Comparison of ENCODE assay signal across 8 mouse cellular contexts in genomic region chr7:27224877-27225575, GRCm38 (mm10). TPM values are rescaled to one million over a fixed set of nuclear protein-coding genes. Genes with fewer than 3 reads are reported as not detected.
A peak's percentile ranks its signal among the peaks of the same experiment; 100 is the strongest.
DNase-seq lines count a peak whose midpoint lies in the region; ATAC-seq and TF ChIP-seq lines count a peak whose summit lies in the region.

No protein-coding gene starts in this region.

- H3K4me1 ChIP-seq in forebrain, postnatal 0 days (ENCODE audit: insufficient read depth): peaks cover 30% of the 10 kb centered on the region
- H3K4me1 ChIP-seq in intestine, embryonic 15.5 days (replicated peaks): peaks cover 47% of the 10 kb centered on the region
- H3K4me1 ChIP-seq in midbrain, embryonic 16.5 days (ENCODE audit: control insufficient read depth, insufficient read depth, low read length): peaks cover 52% of the 10 kb centered on the region

- peak; percentile 71 for DNase-seq in layer of hippocampus, adult 9-11 months
- DNase-seq in layer of hippocampus, postnatal 25 days (ENCODE audit: extremely low spot score in 1 of 2, low spot score in 1 of 2): no peak
- peak; percentile 57 for DNase-seq in adrenal gland, postnatal 25 days
- no peak for DNase-seq in forebrain, postnatal 0 days
- DNase-seq in embryo, embryonic 11 days: no peak
- DNase-seq in ovary, adult 18-20 months (ENCODE audit: low spot score): no peak

- ATAC-seq in forebrain, postnatal 0 days: no peak
- peak; percentile 84 for ATAC-seq in intestine, embryonic 15.5 days
- ATAC-seq in midbrain, embryonic 16.5 days: no peak

- no peak overlapping the region for H3K27ac ChIP-seq in forebrain, postnatal 0 days (ENCODE audit: low read depth, low read length)
- peak overlapping the region; percentile 83 for H3K27ac ChIP-seq in intestine, embryonic 15.5 days
- H3K27ac ChIP-seq in midbrain, embryonic 16.5 days (ENCODE audit: low read length): no peak overlapping the region

- peak overlapping the region; percentile 13 for H3K4me3 ChIP-seq in forebrain, postnatal 0 days (ENCODE audit: low read depth, low read length)
- H3K4me3 ChIP-seq in intestine, embryonic 15.5 days (replicated peaks): peak overlapping the region; percentile 95
- H3K4me3 ChIP-seq in midbrain, embryonic 16.5 days (ENCODE audit: low read depth, low read length): peak overlapping the region; percentile 21

- H3K27me3 ChIP-seq in forebrain, postnatal 0 days (ENCODE audit: insufficient read depth, low read length): no peaks in the 10 kb centered on the region
- no peaks in the 10 kb centered on the region for H3K27me3 ChIP-seq in intestine, embryonic 15.5 days (replicated peaks)
- no peaks in the 10 kb centered on the region for H3K27me3 ChIP-seq in midbrain, embryonic 16.5 days (ENCODE audit: control insufficient read depth, insufficient read depth, low read depth, low read length)

- H3K9ac ChIP-seq in forebrain, postnatal 0 days: peak overlapping the region; percentile 41
- H3K9ac ChIP-seq in intestine, embryonic 15.5 days: peak overlapping the region; percentile 36
- peak overlapping the region; percentile 80 for H3K9ac ChIP-seq in midbrain, embryonic 16.5 days (ENCODE audit: low read depth, low read length)

- no peak for TF ChIP-seq CTCF in forebrain, postnatal 0 days (IDR thresholded peaks at IDR 0.05; ENCODE audit: low read depth)

- 75% methylated on average over 11 of the region's 11 CpGs for WGBS in forebrain, postnatal 0 days
- WGBS in intestine, embryonic 15.5 days: 52% methylated on average over 11 of the region's 11 CpGs
- 76% methylated on average over 11 of the region's 11 CpGs for WGBS in midbrain, embryonic 16.5 days

- H3K36me3 ChIP-seq in forebrain, postnatal 0 days (ENCODE audit: insufficient read depth): peaks cover 19% of the 10 kb centered on the region; the same call in 1 of the 2 replicates
- H3K36me3 ChIP-seq in intestine, embryonic 15.5 days: 0 out of 2 replicates have a peak, but pooled peaks cover 5% of the 10 kb centered on the region
- H3K36me3 ChIP-seq in midbrain, embryonic 16.5 days (ENCODE audit: control insufficient read depth, insufficient read depth, low read length): no peaks in the 10 kb centered on the region

- no peaks in the 10 kb centered on the region for H3K9me3 ChIP-seq in forebrain, postnatal 0 days (ENCODE audit: low read length)
- no peaks in the 10 kb centered on the region for H3K9me3 ChIP-seq in intestine, embryonic 15.5 days
- H3K9me3 ChIP-seq in midbrain, embryonic 16.5 days (replicated peaks; ENCODE audit: control insufficient read depth, low read length, poor library complexity, severe bottlenecking): no peaks in the 10 kb centered on the region

- H3K4me2 ChIP-seq in forebrain, postnatal 0 days (ENCODE audit: low read depth): peak overlapping the region; percentile 70
- peak overlapping the region; percentile 78 for H3K4me2 ChIP-seq in intestine, embryonic 15.5 days (replicated peaks)
- H3K4me2 ChIP-seq in midbrain, embryonic 16.5 days (ENCODE audit: low read length): peak overlapping the region; percentile 99

RNA-seq across cellular contexts. Expression of gene Itpkc, which starts 3.4 kb away (rescaled TPM):
- 1 to 10 TPM; 7.2 to 8.3 TPM for total RNA-seq in layer of hippocampus, postnatal 25 days (2021)
- 15.9 and 18.3 TPM in 2 replicates for total RNA-seq in adrenal gland, postnatal 25 days (2021)
- total RNA-seq in forebrain, postnatal 0 days (2014; rRNA removed): 13.6 and 17.6 TPM in 2 replicates
- polyA plus RNA-seq in forebrain, postnatal 0 days (2015; fragmentation: Nextera tagmentation; extraction: Ambion mirVana): 4.0 and 4.4 TPM in 2 replicates
- 8.8 and 9.4 TPM in 2 replicates for polyA plus RNA-seq in intestine, embryonic 15.5 days (2015; fragmentation: Nextera tagmentation; extraction: Ambion mirVana)
- 6.0 and 7.0 TPM in 2 replicates for polyA plus RNA-seq in midbrain, embryonic 16.5 days (2015; fragmentation: Nextera tagmentation; extraction: Ambion mirVana)

RNA-seq across cellular contexts. Expression of gene Coq8b, which starts 7.8 kb away (rescaled TPM):
- 10 to 100 TPM; 33.8 to 36.0 TPM for total RNA-seq in layer of hippocampus, postnatal 25 days (2021)
- total RNA-seq in adrenal gland, postnatal 25 days (2021): 74.4 and 90.3 TPM in 2 replicates
- 25.0 and 26.3 TPM in 2 replicates for total RNA-seq in forebrain, postnatal 0 days (2014; rRNA removed)
- 16.5 and 19.1 TPM in 2 replicates for polyA plus RNA-seq in forebrain, postnatal 0 days (2015; fragmentation: Nextera tagmentation; extraction: Ambion mirVana)
- polyA plus RNA-seq in intestine, embryonic 15.5 days (2015; fragmentation: Nextera tagmentation; extraction: Ambion mirVana): 21.3 and 21.4 TPM in 2 replicates
- polyA plus RNA-seq in midbrain, embryonic 16.5 days (2015; fragmentation: Nextera tagmentation; extraction: Ambion mirVana): 21.1 and 23.7 TPM in 2 replicates

RNA-seq across cellular contexts. Expression of gene Snrpa, which starts 29.0 kb away (rescaled TPM):
- total RNA-seq in layer of hippocampus, postnatal 25 days (2021): 10 to 100 TPM; 83.1 to 89.2 TPM
- 108 and 114 TPM in 2 replicates for total RNA-seq in adrenal gland, postnatal 25 days (2021)
- 124 and 146 TPM in 2 replicates for total RNA-seq in forebrain, postnatal 0 days (2014; rRNA removed)
- 165 and 169 TPM in 2 replicates for polyA plus RNA-seq in forebrain, postnatal 0 days (2015; fragmentation: Nextera tagmentation; extraction: Ambion mirVana)
- polyA plus RNA-seq in intestine, embryonic 15.5 days (2015; fragmentation: Nextera tagmentation; extraction: Ambion mirVana): 223 and 249 TPM in 2 replicates
- polyA plus RNA-seq in midbrain, embryonic 16.5 days (2015; fragmentation: Nextera tagmentation; extraction: Ambion mirVana): 192 and 197 TPM in 2 replicates

RNA-seq across cellular contexts. Expression of gene BC024978, which starts 29.4 kb away (rescaled TPM):
- 10 to 100 TPM; 22.4 to 25.9 TPM for total RNA-seq in layer of hippocampus, postnatal 25 days (2021)
- 23.6 and 28.0 TPM in 2 replicates for total RNA-seq in adrenal gland, postnatal 25 days (2021)
- total RNA-seq in forebrain, postnatal 0 days (2014; rRNA removed): 5.7 and 5.8 TPM in 2 replicates
- polyA plus RNA-seq in forebrain, postnatal 0 days (2015; fragmentation: Nextera tagmentation; extraction: Ambion mirVana): 2.0 TPM in 2 replicates
- polyA plus RNA-seq in intestine, embryonic 15.5 days (2015; fragmentation: Nextera tagmentation; extraction: Ambion mirVana): 3.0 and 3.2 TPM in 2 replicates
- 3.1 and 4.1 TPM in 2 replicates for polyA plus RNA-seq in midbrain, embryonic 16.5 days (2015; fragmentation: Nextera tagmentation; extraction: Ambion mirVana)

RNA-seq across cellular contexts. Expression of gene Numbl, which starts 33.2 kb away (rescaled TPM):
- 100 to 1,000 TPM; 147 to 149 TPM for total RNA-seq in layer of hippocampus, postnatal 25 days (2021)
- total RNA-seq in adrenal gland, postnatal 25 days (2021): 8.4 and 12.6 TPM in 2 replicates
- 81.6 and 86.4 TPM in 2 replicates for total RNA-seq in forebrain, postnatal 0 days (2014; rRNA removed)
- 47.5 and 51.7 TPM in 2 replicates for polyA plus RNA-seq in forebrain, postnatal 0 days (2015; fragmentation: Nextera tagmentation; extraction: Ambion mirVana)
- 16.2 and 16.5 TPM in 2 replicates for polyA plus RNA-seq in intestine, embryonic 15.5 days (2015; fragmentation: Nextera tagmentation; extraction: Ambion mirVana)
- 51.2 and 53.6 TPM in 2 replicates for polyA plus RNA-seq in midbrain, embryonic 16.5 days (2015; fragmentation: Nextera tagmentation; extraction: Ambion mirVana)

Comparison
In these comparisons a context has a peak if more than half of its experiments do, and no peak if none do; other contexts are left out.
1. DNase-seq: peak in layer of hippocampus, adult 9-11 months (single experiment) and adrenal gland, postnatal 25 days (single experiment); none in layer of hippocampus, postnatal 25 days (0 of 2), forebrain, postnatal 0 days (single experiment), embryo, embryonic 11 days (single experiment) and ovary, adult 18-20 months (single experiment).
2. H3K4me3 ChIP-seq: peak in every context shown above with its lines; median percentile 95 in intestine, embryonic 15.5 days; 21 in midbrain, embryonic 16.5 days; 13 in forebrain, postnatal 0 days.
3. Peak in every context shown above with its lines, with median percentiles within 50 percentile points of each other: H3K4me2 ChIP-seq and H3K9ac ChIP-seq.